Mouse (Mus musculus) right cerebral cortex, postnatal 14 days (tissue): Measurements from ENCODE around the gene Grn.
"Not testable (repeated sequence)": the region's sequence is repeated elsewhere in the genome, so short reads cannot be mapped to it uniquely, and the experiment has no call there.

ENCODE experiments used
- DNase-seq: peaks from one replicate; pipeline ENCODE4 v3.0.0; 2022

The Grn gene

GRCm38 (mm10) chr11:102430121-102431017 lies at the start of gene Grn:
Gene Grn, plus strand, starts transcription at chr11:102430315.
- peak; percentile 79 for DNase-seq

GRCm38 (mm10) chr11:102381341-102382100 lies 48.6 kb upstream of the Grn start:
- no peak for DNase-seq

- DNase-seq, result no peak
Measured at GRCm38 (mm10) chr11:102382794-102383193, 47.3 kb upstream of the Grn start.

- DNase-seq, result no peak
Measured at GRCm38 (mm10) chr11:102383365-102384136, 46.6 kb upstream of the Grn start.

- DNase-seq, result no peak
Measured at GRCm38 (mm10) chr11:102384418-102384817, 45.7 kb upstream of the Grn start.

- no peak for DNase-seq
Measured at GRCm38 (mm10) chr11:102385075-102385474, 45.0 kb upstream of the Grn start.

- DNase-seq, result no peak
Measured at GRCm38 (mm10) chr11:102386121-102386520, 44.0 kb upstream of the Grn start.

DNA sequence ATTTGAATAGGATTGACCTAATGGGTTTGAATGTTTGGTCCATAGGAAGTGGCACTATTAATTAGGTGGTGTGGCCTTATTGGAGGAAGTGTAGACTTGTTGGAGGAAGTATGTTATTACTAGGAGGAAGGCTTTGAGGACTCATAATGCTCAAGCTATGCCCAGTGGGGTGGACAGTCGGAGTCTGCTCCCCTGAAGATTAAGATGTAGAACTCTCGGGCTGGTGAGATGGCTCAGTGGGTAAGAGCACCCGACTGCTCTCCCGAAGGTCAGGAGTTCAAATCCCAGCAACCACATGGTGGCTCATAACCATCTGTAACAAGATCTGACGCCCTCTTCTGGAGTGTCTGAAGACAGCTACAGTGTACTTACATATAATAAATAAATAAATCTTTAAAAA lies 40.7 kb upstream of the Grn start:
- not testable (repeated sequence) for DNase-seq

DNA sequence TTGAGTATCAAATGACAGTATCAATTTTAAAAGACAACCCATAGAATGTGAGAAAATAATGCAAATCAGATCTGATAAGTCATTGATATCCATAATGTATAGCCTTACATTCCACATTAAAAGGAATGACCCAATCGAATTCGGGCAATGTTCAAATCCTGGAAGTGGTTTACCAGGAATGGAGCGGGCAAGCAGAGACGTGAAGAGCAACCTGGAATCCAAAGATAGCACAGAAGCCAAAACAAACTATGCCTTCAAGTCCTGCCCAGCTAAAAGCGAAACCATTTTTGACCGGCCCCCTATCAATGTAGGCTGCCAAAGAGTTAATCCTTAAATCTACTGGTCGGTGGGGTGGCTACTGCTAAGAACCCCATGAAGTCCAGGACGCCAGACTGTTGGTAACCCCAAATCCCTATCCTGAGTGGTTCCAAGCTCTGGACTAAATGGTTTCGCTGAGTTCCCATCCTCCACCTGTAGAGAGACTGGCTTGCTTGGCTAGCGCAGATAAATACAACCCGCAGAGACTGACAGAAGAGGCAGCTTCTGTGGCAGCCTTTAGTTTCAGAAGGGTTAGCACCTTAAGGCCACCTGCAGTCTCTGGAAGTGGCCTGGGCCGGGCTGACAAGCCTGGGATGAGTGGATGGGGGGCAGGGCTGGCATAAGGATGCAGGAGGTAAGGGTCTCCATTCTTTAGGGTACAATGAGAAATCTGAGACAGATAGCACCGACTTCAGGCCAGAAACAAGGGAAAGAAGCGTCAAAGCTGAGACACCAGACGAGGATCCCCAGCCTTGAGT lies 37.5 kb upstream of the Grn start:
- DNase-seq, result no peak

DNA sequence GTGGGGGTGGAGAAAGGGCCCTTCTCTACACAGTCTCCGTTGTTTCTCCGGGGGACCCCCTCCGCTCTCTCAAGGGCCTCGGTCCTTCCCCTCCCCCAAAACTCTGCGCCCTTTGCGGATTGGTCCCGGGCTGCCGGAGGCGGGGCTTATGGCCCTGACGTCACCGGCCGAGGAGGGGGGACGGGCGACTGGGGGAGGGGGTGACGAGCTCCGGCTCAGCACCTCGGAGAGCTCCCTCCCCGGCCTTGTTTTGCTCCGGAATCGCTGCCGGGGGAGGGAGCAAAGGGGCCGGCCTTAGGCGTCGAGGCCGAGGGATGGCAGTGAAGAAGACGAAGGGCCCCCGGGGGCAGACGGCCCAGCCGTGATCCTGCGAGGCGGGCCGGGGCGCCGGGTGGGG lies 36.9 kb upstream of the Grn start, which contains the start of gene Rundc3a:
TSS of gene Rundc3a (plus strand) at position 166 of the 397 bp plus-strand sequence.
- DNase-seq, result peak; percentile 97

DNA sequence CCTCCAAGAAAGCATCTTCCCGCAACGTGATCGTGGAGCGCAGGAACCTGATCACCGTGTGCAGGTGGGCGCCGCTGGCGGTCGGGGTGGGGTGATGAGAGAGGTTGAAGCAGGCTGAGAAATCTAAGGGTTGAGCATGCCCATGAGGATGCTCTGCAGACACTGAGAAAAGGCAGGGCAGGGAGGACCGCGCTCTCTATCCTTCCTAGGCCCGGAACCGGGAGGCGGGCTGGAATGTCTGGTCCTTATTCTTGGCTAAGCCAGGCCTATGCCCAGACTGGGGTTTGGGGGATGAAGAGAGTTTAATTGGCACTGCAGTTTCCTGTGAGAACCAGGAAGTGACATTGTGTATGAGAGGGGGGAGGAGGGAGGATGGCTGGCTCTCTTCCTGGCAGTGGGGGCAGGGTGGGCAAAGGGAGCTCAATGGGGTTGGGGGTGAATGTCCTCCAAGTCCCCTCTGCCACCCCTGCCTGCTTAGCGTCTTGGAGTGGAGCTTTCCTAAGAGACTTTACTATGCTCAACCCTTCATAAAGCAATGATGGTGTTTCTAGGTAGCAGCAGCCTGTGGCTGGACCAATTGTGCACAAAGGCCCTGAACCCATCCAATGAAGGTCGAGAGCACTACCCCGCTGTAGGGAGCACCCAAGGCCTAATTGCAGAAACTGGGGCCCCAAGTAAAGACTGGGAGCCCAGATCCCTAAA lies 36.2 kb upstream of the Grn start:
- DNase-seq, result peak; percentile 55

DNA sequence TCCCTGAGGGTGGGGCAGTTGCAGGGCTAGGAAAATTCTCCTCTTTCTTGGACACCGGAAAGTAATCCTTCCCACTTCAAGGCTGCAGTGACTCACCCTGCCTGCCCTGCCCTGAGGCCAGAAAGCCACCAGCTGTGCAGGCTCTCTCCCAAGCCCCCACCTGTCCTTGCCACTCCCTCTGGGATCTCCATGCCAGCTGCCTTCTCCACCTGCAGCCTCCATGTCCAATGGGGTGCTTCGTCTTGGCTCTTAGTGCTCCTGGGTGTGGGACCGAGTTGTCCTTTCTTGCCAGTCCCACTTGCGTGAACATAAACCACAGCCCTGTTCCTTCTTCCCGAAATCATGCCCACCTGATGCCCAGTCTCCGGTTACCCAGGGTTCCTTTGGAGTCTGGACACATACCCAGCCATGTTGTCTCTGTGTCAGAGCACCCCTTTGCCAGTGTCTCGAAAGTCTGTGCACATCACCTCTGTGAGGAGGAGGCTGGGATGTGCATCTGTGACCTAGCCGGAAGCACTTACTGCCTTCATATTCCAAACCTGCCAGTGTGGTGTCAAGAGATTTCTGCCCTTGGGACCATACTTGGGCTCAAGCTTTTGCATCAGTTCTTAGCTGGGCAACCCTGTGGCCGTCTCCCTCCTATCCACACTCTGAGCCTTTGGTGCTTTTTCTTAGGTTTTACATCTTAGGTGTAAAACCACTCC lies 35.5 kb upstream of the Grn start:
- DNase-seq, result no peak

- no peak for DNase-seq
Measured at GRCm38 (mm10) chr11:102395250-102395649, 34.9 kb upstream of the Grn start.

DNA sequence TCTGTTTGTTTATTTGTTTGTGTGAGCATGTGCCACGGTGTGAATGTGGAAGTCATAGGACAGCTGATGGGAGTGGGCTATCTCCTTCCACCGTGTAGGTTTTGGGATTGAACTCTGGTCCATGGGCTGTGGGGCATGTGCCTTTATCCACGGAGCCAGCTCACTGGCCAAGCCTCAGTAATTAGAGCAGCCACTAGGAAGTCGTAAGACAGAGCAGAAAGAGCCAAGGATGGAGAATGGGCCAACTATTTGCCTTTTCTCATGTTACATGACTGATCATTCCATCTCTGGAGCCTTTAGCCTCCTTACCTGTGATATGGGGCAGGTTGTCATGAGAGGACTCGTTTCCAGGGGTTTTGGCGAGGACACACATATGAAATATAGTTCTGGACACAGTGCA lies 33.9 kb upstream of the Grn start:
- no peak for DNase-seq

GRCm38 (mm10) chr11:102396671-102397141 lies 33.4 kb upstream of the Grn start:
- DNase-seq, result peak; percentile 48

GRCm38 (mm10) chr11:102398007-102398825 lies 31.9 kb upstream of the Grn start:
- no peak for DNase-seq

DNA sequence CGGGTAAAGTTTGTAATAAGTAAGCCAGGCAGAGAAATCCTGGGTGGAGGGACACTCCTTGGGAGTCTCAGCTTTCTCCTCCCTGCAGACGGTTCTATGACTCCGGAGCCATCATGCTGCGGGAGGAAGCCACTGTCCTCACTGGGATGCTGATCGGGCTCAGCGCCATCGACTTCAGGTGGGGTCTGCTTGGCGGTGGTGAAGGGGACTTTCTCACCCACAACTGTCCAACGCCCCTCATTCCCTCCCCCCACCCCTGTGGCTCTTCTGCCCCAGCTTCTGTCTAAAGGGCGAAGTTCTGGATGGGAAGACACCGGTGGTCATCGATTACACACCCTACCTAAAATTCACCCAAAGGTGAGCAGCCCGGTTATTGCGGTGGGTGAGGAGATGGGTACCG lies 31.0 kb upstream of the Grn start:
- no peak for DNase-seq

GRCm38 (mm10) chr11:102399610-102400072 lies 30.5 kb upstream of the Grn start:
- peak; percentile 40 for DNase-seq

- DNase-seq, result no peak
Measured at GRCm38 (mm10) chr11:102400513-102401084, 29.5 kb upstream of the Grn start.
